Mouse (Mus musculus): Measurements from ENCODE around the gene Cavin1. TPM values are rescaled to one million over a fixed set of nuclear protein-coding genes. Genes with fewer than 3 reads are reported as not detected.
A peak's percentile ranks its signal among the peaks of the same experiment; 100 is the strongest.

Cavin1 gene
- polyA plus RNA-seq, 1 experiment from 2014 or later, result 30.1 TPM

- Histone ChIP-seq H3K4me2 (replicated peaks) (no peak overlapping the region), H3K4me1 (peaks cover 5% of the 10 kb centered on the region), H3K9ac (replicated peaks) (no peak overlapping the region), H3K36me3 (no peaks in the 10 kb centered on the region), H3K4me3 (no peak overlapping the region), H3K9me3 (no peaks in the 10 kb centered on the region), H3K27me3 (peaks cover 11% of the 10 kb centered on the region; the same call in 1 of the 2 replicates), H3K27ac (replicated peaks) (no peak overlapping the region)
- no peak for ATAC-seq (replicated peaks)
- WGBS, result 43% methylated on average over 8 of the region's 8 CpGs
These were observed 9.2 kb upstream of the Cavin1 start for GRCm38 (mm10) chr11:100979887-100980286.

- WGBS, result 73% methylated on average over 7 of the region's 7 CpGs
- Histone ChIP-seq H3K4me1 (peaks cover 5% of the 10 kb centered on the region), H3K9ac (replicated peaks) (no peak overlapping the region), H3K4me3 (no peak overlapping the region), H3K4me2 (replicated peaks) (no peak overlapping the region), H3K27me3 (peaks cover 33% of the 10 kb centered on the region), H3K9me3 (no peaks in the 10 kb centered on the region), H3K27ac (replicated peaks) (no peak overlapping the region), H3K36me3 (no peaks in the 10 kb centered on the region)
- no peak for ATAC-seq (replicated peaks)
These were observed 4.6 kb upstream of the Cavin1 start for GRCm38 (mm10) chr11:100975241-100975640.

- H3K9ac ChIP-seq (replicated peaks), result no peak overlapping the region
These were observed 3.8 kb upstream of the Cavin1 start for GRCm38 (mm10) chr11:100974381-100974970.

GRCm38 (mm10) chr11:100973245-100973644, 2.6 kb upstream of the Cavin1 start:
- Histone ChIP-seq H3K27ac (replicated peaks) (no peak overlapping the region), H3K4me2 (replicated peaks) (no peak overlapping the region), H3K4me1 (peaks cover 16% of the 10 kb centered on the region), H3K27me3 (peaks cover 53% of the 10 kb centered on the region), H3K4me3 (no peak overlapping the region), H3K36me3 (no peaks in the 10 kb centered on the region), H3K9ac (replicated peaks) (no peak overlapping the region), H3K9me3 (no peaks in the 10 kb centered on the region)
- 89% methylated on average over 7 of the region's 7 CpGs for WGBS
- ATAC-seq (replicated peaks), result no peak

More at GRCm38 (mm10) chr11:100974381-100974970, 3.8 kb upstream of the Cavin1 start:
- ATAC-seq (replicated peaks), result no peak
- Histone ChIP-seq H3K27me3 (peaks cover 41% of the 10 kb centered on the region), H3K4me3 (no peak overlapping the region), H3K4me2 (replicated peaks) (no peak overlapping the region), H3K4me1 (peaks cover 12% of the 10 kb centered on the region), H3K27ac (replicated peaks) (no peak overlapping the region), H3K9me3 (no peaks in the 10 kb centered on the region), H3K36me3 (no peaks in the 10 kb centered on the region)
- WGBS, result 81% methylated on average over 14 of the region's 14 CpGs

GRCm38 (mm10) chr11:100971455-100971854, 768 bp upstream of the Cavin1 start:
- peaks cover 16% of the 10 kb centered on the region for H3K4me1 ChIP-seq
- H3K4me2 ChIP-seq (replicated peaks), result no peak overlapping the region
- H3K9ac ChIP-seq (replicated peaks), result no peak overlapping the region
- H3K27ac ChIP-seq (replicated peaks), result no peak overlapping the region
- 57% methylated on average over 10 of the region's 10 CpGs for WGBS
- peaks cover 70% of the 10 kb centered on the region for H3K27me3 ChIP-seq
- H3K4me3 ChIP-seq, result no peak overlapping the region
- ATAC-seq (replicated peaks), result no peak
- no peaks in the 10 kb centered on the region for H3K36me3 ChIP-seq
- H3K9me3 ChIP-seq, result no peaks in the 10 kb centered on the region

- Histone ChIP-seq H3K4me2 (replicated peaks) (peak overlapping the region; percentile 49), H3K9ac (replicated peaks) (peak overlapping the region; percentile 40), H3K27ac (replicated peaks) (no peak overlapping the region), H3K9me3 (no peaks in the 10 kb centered on the region), H3K4me1 (peaks cover 16% of the 10 kb centered on the region), H3K36me3 (no peaks in the 10 kb centered on the region), H3K4me3 (peak overlapping the region; percentile 39), H3K27me3 (peaks cover 68% of the 10 kb centered on the region)
- ATAC-seq (replicated peaks), result no peak
- WGBS, result 2% methylated on average over 65 of the region's 65 CpGs
These were observed 737 bp downstream of the Cavin1 start for GRCm38 (mm10) chr11:100969744-100970556.

- Histone ChIP-seq H3K27me3 (peaks cover 68% of the 10 kb centered on the region), H3K9ac (replicated peaks) (no peak overlapping the region), H3K36me3 (no peaks in the 10 kb centered on the region), H3K27ac (replicated peaks) (no peak overlapping the region), H3K9me3 (no peaks in the 10 kb centered on the region), H3K4me3 (peak overlapping the region; percentile 39), H3K4me1 (peaks cover 16% of the 10 kb centered on the region), H3K4me2 (replicated peaks) (peak overlapping the region; percentile 49)
- ATAC-seq (replicated peaks), result no peak
- WGBS, result 8% methylated on average over 35 of the region's 35 CpGs
These were observed 1.4 kb downstream of the Cavin1 start for GRCm38 (mm10) chr11:100969189-100969743.

GRCm38 (mm10) chr11:100968501-100968900, 2.2 kb downstream of the Cavin1 start:
- Histone ChIP-seq H3K4me2 (replicated peaks) (no peak overlapping the region), H3K9ac (replicated peaks) (no peak overlapping the region), H3K9me3 (no peaks in the 10 kb centered on the region), H3K36me3 (no peaks in the 10 kb centered on the region), H3K27ac (replicated peaks) (no peak overlapping the region), H3K4me3 (peak overlapping the region; percentile 39; the same call in 1 of the 2 replicates), H3K27me3 (peaks cover 68% of the 10 kb centered on the region), H3K4me1 (peaks cover 16% of the 10 kb centered on the region)
- no peak for ATAC-seq (replicated peaks)
- WGBS, result 82% methylated on average over 5 of the region's 5 CpGs

GRCm38 (mm10) chr11:100967881-100968420, 2.7 kb downstream of the Cavin1 start:
- 88% methylated on average over 5 of the region's 5 CpGs for WGBS
- Histone ChIP-seq H3K4me2 (replicated peaks) (no peak overlapping the region), H3K27me3 (peaks cover 65% of the 10 kb centered on the region), H3K4me3 (no peak overlapping the region), H3K4me1 (peaks cover 16% of the 10 kb centered on the region), H3K9ac (replicated peaks) (no peak overlapping the region), H3K27ac (replicated peaks) (no peak overlapping the region), H3K9me3 (no peaks in the 10 kb centered on the region), H3K36me3 (no peaks in the 10 kb centered on the region)
- no peak for ATAC-seq (replicated peaks)

GRCm38 (mm10) chr11:100967376-100967775, 3.3 kb downstream of the Cavin1 start:
- H3K9me3 ChIP-seq, result no peaks in the 10 kb centered on the region
- no peak overlapping the region for H3K9ac ChIP-seq (replicated peaks)
- peaks cover 16% of the 10 kb centered on the region for H3K4me1 ChIP-seq
- no peaks in the 10 kb centered on the region for H3K36me3 ChIP-seq
- ATAC-seq (replicated peaks), result no peak
- peaks cover 59% of the 10 kb centered on the region for H3K27me3 ChIP-seq
- WGBS, result 58% methylated on average over 5 of the region's 5 CpGs
- no peak overlapping the region for H3K27ac ChIP-seq (replicated peaks)
- H3K4me3 ChIP-seq, result no peak overlapping the region
- H3K4me2 ChIP-seq (replicated peaks), result no peak overlapping the region

- Histone ChIP-seq H3K27ac (replicated peaks) (no peak overlapping the region), H3K4me2 (replicated peaks) (no peak overlapping the region), H3K9me3 (no peaks in the 10 kb centered on the region), H3K36me3 (no peaks in the 10 kb centered on the region), H3K9ac (replicated peaks) (no peak overlapping the region), H3K4me3 (no peak overlapping the region), H3K27me3 (peaks cover 43% of the 10 kb centered on the region), H3K4me1 (peaks cover 17% of the 10 kb centered on the region)
- ATAC-seq (replicated peaks), result no peak
- 74% methylated on average over 6 of the region's 6 CpGs for WGBS
These were observed 4.9 kb downstream of the Cavin1 start for GRCm38 (mm10) chr11:100965760-100966159.

- Histone ChIP-seq H3K36me3 (no peaks in the 10 kb centered on the region), H3K4me3 (no peak overlapping the region), H3K9ac (replicated peaks) (no peak overlapping the region), H3K4me1 (peaks cover 16% of the 10 kb centered on the region), H3K4me2 (replicated peaks) (no peak overlapping the region), H3K9me3 (no peaks in the 10 kb centered on the region), H3K27ac (replicated peaks) (no peak overlapping the region), H3K27me3 (peaks cover 37% of the 10 kb centered on the region)
- 82% methylated on average over 6 of the region's 6 CpGs for WGBS
- no peak for ATAC-seq (replicated peaks)
These were observed 5.7 kb downstream of the Cavin1 start for GRCm38 (mm10) chr11:100964901-100965542.

Data from forebrain, embryonic 15.5 days (tissue).